Mouse (Mus musculus) adipocyte (in vitro differentiated cells): ENCODE measurements around the gene Hoxb6.

ENCODE experiments used
- DNase-seq: peaks from one replicate; pipeline ENCODE4 v3.0.0-alpha.2; 2016; ENCODE audit warnings: low spot score

Gene Hoxb6

GRCm38 (mm10) chr11:96285771-96286738, 6.2 kb upstream of the Hoxb6 start, which contains the start of gene Hoxb7:
Gene Hoxb7 (plus strand): TSS chr11:96286623.
- no peak for DNase-seq

GRCm38 (mm10) chr11:96286739-96287385, 5.4 kb upstream of the Hoxb6 start:
- no peak for DNase-seq

GRCm38 (mm10) chr11:96287411-96287810, 4.9 kb upstream of the Hoxb6 start:
- DNase-seq: no peak

GRCm38 (mm10) chr11:96288455-96289221, 3.6 kb upstream of the Hoxb6 start:
- DNase-seq: no peak

- DNase-seq: no peak
Measured at GRCm38 (mm10) chr11:96289293-96289692, 3.0 kb upstream of the Hoxb6 start.

GRCm38 (mm10) chr11:96289837-96290236, 2.4 kb upstream of the Hoxb6 start:
- no peak for DNase-seq

- no peak for DNase-seq
Measured at GRCm38 (mm10) chr11:96290705-96291355, 1.4 kb upstream of the Hoxb6 start.

GRCm38 (mm10) chr11:96292565-96293301, 457 bp downstream of the Hoxb6 start:
- no peak for DNase-seq

- DNase-seq: no peak
Measured at GRCm38 (mm10) chr11:96293302-96293921, 1.1 kb downstream of the Hoxb6 start.

GRCm38 (mm10) chr11:96294245-96295091, 2.2 kb downstream of the Hoxb6 start:
- peak; percentile 78 for DNase-seq

GRCm38 (mm10) chr11:96295092-96295835, 3.0 kb downstream of the Hoxb6 start:
- peak; percentile 18 for DNase-seq

- no peak for DNase-seq
Measured at GRCm38 (mm10) chr11:96296997-96297396, 4.7 kb downstream of the Hoxb6 start.

- no peak for DNase-seq
Measured at GRCm38 (mm10) chr11:96297428-96297827, 5.2 kb downstream of the Hoxb6 start.

- no peak for DNase-seq
Measured at GRCm38 (mm10) chr11:96297968-96298635, 5.8 kb downstream of the Hoxb6 start.

GRCm38 (mm10) chr11:96298895-96299667, 6.8 kb downstream of the Hoxb6 start:
- no peak for DNase-seq

GRCm38 (mm10) chr11:96299781-96300180, 7.5 kb downstream of the Hoxb6 start:
- no peak for DNase-seq

- no peak for DNase-seq
Measured at GRCm38 (mm10) chr11:96300354-96301063, 8.2 kb downstream of the Hoxb6 start.
